Mouse (Mus musculus): ENCODE measurements at regions not wholly inside any gene's neighbourhood (a gene's known extent, or its start where the extent isn't known, plus 50 kb on each side); places are given as distances from the start of the nearest gene placed in this dataset.

DNA sequence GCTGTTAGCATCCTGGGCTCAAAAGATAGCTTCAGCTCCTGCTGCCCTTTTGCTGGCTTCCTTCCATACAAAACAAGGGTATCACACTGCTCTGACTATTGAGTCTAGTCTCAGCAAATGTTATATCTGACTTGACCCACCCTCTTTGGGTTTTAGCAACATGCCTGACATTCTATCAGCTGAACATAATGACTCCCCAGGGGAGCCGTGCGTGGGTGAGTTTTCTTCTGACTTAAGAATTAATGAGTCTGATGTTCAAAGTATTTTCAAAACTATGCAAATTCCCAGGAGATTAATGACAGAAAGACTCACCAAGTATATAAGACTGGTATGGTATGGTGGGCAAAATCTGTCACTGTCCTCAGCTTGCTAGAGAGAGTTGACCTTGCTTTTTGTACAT, 159.0 kb downstream of the Pmp22 start:
- TF ChIP-seq CTCF (IDR thresholded peaks at IDR 0.05; ENCODE audit: control insufficient read depth, insufficient read depth, low read length) (no peak), POLR2A (IDR thresholded peaks at IDR 0.05; ENCODE audit: borderline replicate concordance, control insufficient read depth, low read depth, low read length) (no peak)

All from bone marrow, adult 2 months (tissue).